Mouse (Mus musculus) E14TG2a.4 (cell line): ENCODE results near the gene Gm3336.

ENCODE experiments used
- CTCF ChIP-seq: conservative IDR thresholded peaks from 2 replicates; pipeline ENCODE4 v1.5.1; 2014; ENCODE audit warnings: low read length
- NANOG ChIP-seq: IDR thresholded peaks from 2 replicates; pipeline ENCODE4 v1.6.1; 2014; ENCODE audit warnings: borderline replicate concordance, low read length, mixed read lengths
- POU5F1 ChIP-seq: IDR thresholded peaks from 2 replicates; pipeline ENCODE4 v1.6.1; 2014; ENCODE audit warnings: low read length, borderline replicate concordance

DNA sequence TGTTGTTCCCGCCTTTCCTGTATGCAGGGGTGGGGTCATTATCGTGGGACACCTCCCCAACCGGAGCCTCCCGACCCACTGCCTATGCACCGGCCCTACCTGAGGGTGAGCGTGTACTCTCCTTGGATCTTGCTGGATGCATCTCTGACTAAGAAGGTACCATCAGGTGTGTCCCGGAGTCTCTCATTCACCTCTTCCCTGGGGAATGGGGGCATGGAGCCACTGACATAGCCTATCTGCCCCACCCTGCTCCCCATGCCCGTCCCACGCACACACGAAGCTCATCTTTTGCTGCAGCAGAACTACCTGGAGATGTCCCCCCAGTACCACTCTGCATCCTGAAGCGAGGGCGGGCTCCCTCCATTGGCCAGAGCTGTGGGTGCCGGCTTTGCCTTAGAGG lies 52.4 kb downstream of the Gm3336 start:
- TF ChIP-seq CTCF (no peak), NANOG (no peak), POU5F1 (no peak)
